Comparison of ENCODE assay signal across 8 mouse cellular contexts in the genomic region with DNA sequence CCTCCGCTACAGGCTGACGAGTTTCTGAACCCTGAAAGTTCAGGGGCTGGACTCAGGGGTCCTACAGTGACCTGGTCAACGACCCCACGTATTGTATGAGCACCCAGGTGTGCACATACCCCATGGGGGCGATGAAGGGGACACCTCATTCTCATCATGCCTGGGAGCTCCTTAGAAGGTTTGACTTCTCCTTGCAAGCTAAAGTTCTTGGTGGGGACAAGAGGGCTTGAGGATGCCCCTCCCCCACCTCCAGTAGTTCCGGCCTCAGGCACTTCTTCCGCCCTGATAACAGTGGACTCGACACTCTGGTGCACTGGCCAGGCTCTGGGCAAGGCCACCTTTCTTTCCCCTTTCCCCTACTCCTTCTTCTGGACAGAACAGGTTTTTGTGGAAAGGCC. TPM values are rescaled to one million over a fixed set of nuclear protein-coding genes. Genes with fewer than 3 reads are reported as not detected.
DNase-seq lines count a peak whose midpoint lies in the region; ATAC-seq and TF ChIP-seq lines count a peak whose summit lies in the region.

No protein-coding gene starts in this region.

- H3K36me3 ChIP-seq in CH12.LX (replicated peaks in 1 of 2; ENCODE audit: control insufficient read depth in 1 of 2, insufficient read depth in 1 of 2, low read length in 1 of 2) = peaks cover 34 to 43% of the 10 kb centered on the region in 2 experiments
- H3K36me3 ChIP-seq in forebrain, embryonic 15.5 days = no peaks in the 10 kb centered on the region
- 0 out of 2 replicates have a peak, but pooled peaks cover 4% of the 10 kb centered on the region for H3K36me3 ChIP-seq in limb, embryonic 15.5 days
- 0 out of 2 replicates have a peak, but pooled peaks cover 4% of the 10 kb centered on the region for H3K36me3 ChIP-seq in midbrain, embryonic 14.5 days (ENCODE audit: control insufficient read depth, insufficient read depth, low read length)

- H3K27me3 ChIP-seq in CH12.LX (replicated peaks) = peaks cover 2% of the 10 kb centered on the region
- no peaks in the 10 kb centered on the region for H3K27me3 ChIP-seq in forebrain, embryonic 15.5 days
- H3K27me3 ChIP-seq in limb, embryonic 15.5 days = peaks cover 21% of the 10 kb centered on the region; the same call in 1 of the 2 replicates
- peaks cover 3% of the 10 kb centered on the region; the same call in 1 of the 2 replicates for H3K27me3 ChIP-seq in midbrain, embryonic 14.5 days (ENCODE audit: control insufficient read depth, insufficient read depth, low read length)

- TF ChIP-seq CTCF in CH12.LX (conservative IDR thresholded peaks at IDR 0.05 in 1 of 2, IDR thresholded peaks at IDR 0.05 in 1 of 2; ENCODE audit: low read depth in 2 of 2, low read length in 2 of 2) = no peak

- H3K4me1 ChIP-seq in CH12.LX (ENCODE audit: control insufficient read depth in 1 of 2, insufficient read depth in 2 of 2) = peaks cover 7 to 34% of the 10 kb centered on the region in 2 experiments
- peaks cover 13% of the 10 kb centered on the region for H3K4me1 ChIP-seq in forebrain, embryonic 15.5 days
- peaks cover 15% of the 10 kb centered on the region for H3K4me1 ChIP-seq in limb, embryonic 15.5 days
- H3K4me1 ChIP-seq in midbrain, embryonic 14.5 days (ENCODE audit: control insufficient read depth, insufficient read depth, low read length) = peaks cover 10% of the 10 kb centered on the region; the same call in 1 of the 2 replicates

- peak overlapping the region; percentile 47; the same call in 1 of the 2 replicates for H3K27ac ChIP-seq in CH12.LX (ENCODE audit: insufficient read depth, low read depth)
- H3K27ac ChIP-seq in forebrain, embryonic 15.5 days (replicated peaks) = no peak overlapping the region
- no peak overlapping the region for H3K27ac ChIP-seq in limb, embryonic 15.5 days
- no peak overlapping the region for H3K27ac ChIP-seq in midbrain, embryonic 14.5 days (replicated peaks; ENCODE audit: low read depth, low read length)

- dilution Hi-C loops in CH12.LX (cut with MboI; ENCODE audit: extremely low pct_ligation_motif_present, extremely low pct_unique_long_range_greater_than_20kb, low sequenced_read_pairs) = no loop called here

- TF ChIP-seq EP300 in CH12.LX (IDR thresholded peaks at IDR 0.05; ENCODE audit: low read length) = no peak

- TF ChIP-seq POLR2A in CH12.LX (IDR thresholded peaks at IDR 0.05; ENCODE audit: low read depth, low read length) = no peak

- TF ChIP-seq RAD21 in CH12.LX (IDR thresholded peaks at IDR 0.05; ENCODE audit: low read depth, low read length) = no peak

- peak overlapping the region; percentile 39 for H3K4me2 ChIP-seq in CH12.LX (ENCODE audit: insufficient read depth, low read depth, poor library complexity, severe bottlenecking)
- H3K4me2 ChIP-seq in forebrain, embryonic 15.5 days (replicated peaks) = peak overlapping the region; percentile 70
- H3K4me2 ChIP-seq in limb, embryonic 15.5 days = peak overlapping the region; percentile 68
- H3K4me2 ChIP-seq in midbrain, embryonic 14.5 days (ENCODE audit: low read length) = peak overlapping the region; percentile 64

- H3K9ac ChIP-seq in CH12.LX (ENCODE audit: insufficient read depth, low read depth) = peak overlapping the region; percentile 85
- H3K9ac ChIP-seq in forebrain, embryonic 15.5 days (replicated peaks) = peak overlapping the region; percentile 39
- H3K9ac ChIP-seq in limb, embryonic 15.5 days = peak overlapping the region; percentile 26; the same call in 1 of the 2 replicates
- no peak overlapping the region for H3K9ac ChIP-seq in midbrain, embryonic 14.5 days (replicated peaks; ENCODE audit: low read length)

- 28% methylated on average over 8 of the region's 8 CpGs for WGBS in forebrain, embryonic 15.5 days
- WGBS in limb, embryonic 15.5 days = 17% methylated on average over 8 of the region's 8 CpGs
- 24% methylated on average over 8 of the region's 8 CpGs for WGBS in midbrain, embryonic 14.5 days

- in situ Hi-C loops in CH12.LX (cut with MboI; ENCODE audit: low pct_ligation_motif_present, low pct_unique_long_range_greater_than_20kb, low sequenced_read_pairs) = no loop called here

- peak; percentile 35 for DNase-seq in adrenal gland, postnatal 10 days
- DNase-seq in adrenal gland, adult 18-20 months (ENCODE audit: low spot score in 2 of 2) = no peak
- DNase-seq in CH12.LX (ENCODE audit: extremely low read depth) = peak; percentile 56
- no peak for DNase-seq in midbrain, embryonic 14.5 days
- DNase-seq in gastrocnemius, postnatal 10 days = no peak
- no peak for DNase-seq in adrenal gland, postnatal 25 days

- no peak; the same call in 1 of the 2 replicates for ATAC-seq in forebrain, embryonic 15.5 days (replicated peaks)
- 0 out of 2 replicates have a peak, but pooled peaks have one; percentile 8 for ATAC-seq in limb, embryonic 15.5 days (ENCODE audit: insufficient number of reproducible peaks, low FRiP score, low TSS enrichment, low read depth)
- ATAC-seq in midbrain, embryonic 14.5 days (ENCODE audit: low FRiP score, low TSS enrichment) = 0 out of 2 replicates have a peak, but pooled peaks have one; percentile 8

- peaks cover 16% of the 10 kb centered on the region for H3K79me2 ChIP-seq in CH12.LX (replicated peaks; ENCODE audit: control insufficient read depth, extremely low read depth, insufficient read depth, poor library complexity, severe bottlenecking)

- no peaks in the 10 kb centered on the region for H3K9me3 ChIP-seq in CH12.LX (replicated peaks; ENCODE audit: low read length)
- no peaks in the 10 kb centered on the region for H3K9me3 ChIP-seq in forebrain, embryonic 15.5 days
- H3K9me3 ChIP-seq in limb, embryonic 15.5 days = no peaks in the 10 kb centered on the region
- H3K9me3 ChIP-seq in midbrain, embryonic 14.5 days (ENCODE audit: control insufficient read depth, low read length) = no peaks in the 10 kb centered on the region

- peak overlapping the region; percentile 91 to 98 (median 97) for H3K4me3 ChIP-seq in CH12.LX (replicated peaks in 1 of 3; ENCODE audit: low read depth in 2 of 3, low read length in 2 of 3, poor library complexity in 1 of 3)
- H3K4me3 ChIP-seq in forebrain, embryonic 15.5 days = peak overlapping the region; percentile 57
- peak overlapping the region; percentile 49 for H3K4me3 ChIP-seq in limb, embryonic 15.5 days
- peak overlapping the region; percentile 40 for H3K4me3 ChIP-seq in midbrain, embryonic 14.5 days (replicated peaks; ENCODE audit: low read depth, low read length)

RNA-seq across cellular contexts. Expression of a gene that starts 0.7 kb away (rescaled TPM):
- total RNA-seq in adrenal gland, postnatal 10 days (2021) = 10 to 100 TPM; 70.1 to 89.1 TPM
- total RNA-seq in adrenal gland, adult 18-20 months (2021) = 10 to 100 TPM; 87.5 to 98.8 TPM
- total RNA-seq in CH12.LX (2012; rRNA removed) (92.1 and 123 TPM in 2 replicates), CH12.LX (2014; rRNA removed) (53.9 and 60.9 TPM in 2 replicates)
- 136 and 149 TPM in 2 replicates for polyA plus RNA-seq in CH12.LX (2012; ENCODE audit: insufficient read length, low read depth)
- polyA plus RNA-seq in forebrain, embryonic 15.5 days (2015; fragmentation: Nextera tagmentation; extraction: Ambion mirVana) = 50.7 and 61.9 TPM in 2 replicates
- 42.5 and 43.0 TPM in 2 replicates for polyA plus RNA-seq in limb, embryonic 15.5 days (2015; fragmentation: Nextera tagmentation; extraction: Ambion mirVana)
- 21.3 and 26.6 TPM in 2 replicates for polyA plus RNA-seq in midbrain, embryonic 14.5 days (2014; fragmentation: Nextera tagmentation; extraction: Ambion mirVana)
- total RNA-seq in gastrocnemius, postnatal 10 days (2021) = 1 to 10 TPM; 4.0 to 6.7 TPM
- total RNA-seq in adrenal gland, postnatal 25 days (2021) = 123 and 133 TPM in 2 replicates

RNA-seq across cellular contexts. Expression of a gene that starts 6.1 kb away (rescaled TPM):
- not detected for total RNA-seq in adrenal gland, postnatal 10 days (2021)
- total RNA-seq in adrenal gland, adult 18-20 months (2021) = not detected
- total RNA-seq in CH12.LX (2012; rRNA removed) (0.29 and 0.38 TPM in 2 replicates), CH12.LX (2014; rRNA removed) (not detected in 2 replicates)
- polyA plus RNA-seq in CH12.LX (2012; ENCODE audit: insufficient read length, low read depth) = 0.56 TPM in 1 of 2 replicates, not detected in the other
- 0.14 and 0.50 TPM in 2 replicates for polyA plus RNA-seq in forebrain, embryonic 15.5 days (2015; fragmentation: Nextera tagmentation; extraction: Ambion mirVana)
- polyA plus RNA-seq in limb, embryonic 15.5 days (2015; fragmentation: Nextera tagmentation; extraction: Ambion mirVana) = 0.12 TPM in 1 of 2 replicates, not detected in the other
- polyA plus RNA-seq in midbrain, embryonic 14.5 days (2014; fragmentation: Nextera tagmentation; extraction: Ambion mirVana) = 6.5 and 12.4 TPM in 2 replicates
- not detected for total RNA-seq in gastrocnemius, postnatal 10 days (2021)
- not detected in 2 replicates for total RNA-seq in adrenal gland, postnatal 25 days (2021)

RNA-seq across cellular contexts. Expression of a gene that starts 10.1 kb away (rescaled TPM):
- total RNA-seq in adrenal gland, postnatal 10 days (2021) = 100 to 1,000 TPM; 104 to 118 TPM
- 100 to 1,000 TPM; 117 to 148 TPM for total RNA-seq in adrenal gland, adult 18-20 months (2021)
- total RNA-seq in CH12.LX (2012; rRNA removed) = 70.2 and 85.3 TPM in 2 replicates
- total RNA-seq in CH12.LX (2014; rRNA removed) = 38.8 and 39.0 TPM in 2 replicates
- 62.7 and 86.0 TPM in 2 replicates for polyA plus RNA-seq in CH12.LX (2012; ENCODE audit: insufficient read length, low read depth)
- polyA plus RNA-seq in forebrain, embryonic 15.5 days (2015; fragmentation: Nextera tagmentation; extraction: Ambion mirVana) = 107 and 112 TPM in 2 replicates
- 94.9 and 112 TPM in 2 replicates for polyA plus RNA-seq in limb, embryonic 15.5 days (2015; fragmentation: Nextera tagmentation; extraction: Ambion mirVana)
- 95.5 and 103 TPM in 2 replicates for polyA plus RNA-seq in midbrain, embryonic 14.5 days (2014; fragmentation: Nextera tagmentation; extraction: Ambion mirVana)
- total RNA-seq in gastrocnemius, postnatal 10 days (2021) = 10 to 100 TPM; 76.0 to 76.5 TPM
- 90.3 and 117 TPM in 2 replicates for total RNA-seq in adrenal gland, postnatal 25 days (2021)

RNA-seq across cellular contexts. Expression of a gene that starts 10.4 kb away (rescaled TPM):
- 10 to 100 TPM; 33.1 to 33.9 TPM for total RNA-seq in adrenal gland, postnatal 10 days (2021)
- total RNA-seq in adrenal gland, adult 18-20 months (2021) = 10 to 100 TPM; 34.1 to 39.1 TPM
- 60.7 and 62.7 TPM in 2 replicates for total RNA-seq in CH12.LX (2012; rRNA removed)
- total RNA-seq in CH12.LX (2014; rRNA removed) = 46.1 and 49.9 TPM in 2 replicates
- 57.1 and 62.0 TPM in 2 replicates for polyA plus RNA-seq in CH12.LX (2012; ENCODE audit: insufficient read length, low read depth)
- 65.6 and 68.6 TPM in 2 replicates for polyA plus RNA-seq in forebrain, embryonic 15.5 days (2015; fragmentation: Nextera tagmentation; extraction: Ambion mirVana)
- polyA plus RNA-seq in limb, embryonic 15.5 days (2015; fragmentation: Nextera tagmentation; extraction: Ambion mirVana) = 50.1 and 52.3 TPM in 2 replicates
- polyA plus RNA-seq in midbrain, embryonic 14.5 days (2014; fragmentation: Nextera tagmentation; extraction: Ambion mirVana) = 47.5 and 51.1 TPM in 2 replicates
- 10 to 100 TPM; 14.9 to 16.4 TPM for total RNA-seq in gastrocnemius, postnatal 10 days (2021)
- total RNA-seq in adrenal gland, postnatal 25 days (2021) = 34.8 and 40.9 TPM in 2 replicates

RNA-seq across cellular contexts. Expression of a gene that starts 24.1 kb away (rescaled TPM):
- 10 to 100 TPM in 1 of 2 experiments, 1 to 10 TPM in 1; 3.7 to 33.4 TPM for total RNA-seq in adrenal gland, postnatal 10 days (2021)
- total RNA-seq in adrenal gland, adult 18-20 months (2021) = 100 to 1,000 TPM; 182 to 325 TPM
- total RNA-seq in CH12.LX (2012; rRNA removed) (not detected in 2 replicates), CH12.LX (2014; rRNA removed) (not detected in 2 replicates)
- polyA plus RNA-seq in CH12.LX (2012; ENCODE audit: insufficient read length, low read depth) = 0.27 TPM in 1 of 2 replicates, not detected in the other
- polyA plus RNA-seq in forebrain, embryonic 15.5 days (2015; fragmentation: Nextera tagmentation; extraction: Ambion mirVana) = 0.42 TPM in 1 of 2 replicates, not detected in the other
- not detected in 2 replicates for polyA plus RNA-seq in limb, embryonic 15.5 days (2015; fragmentation: Nextera tagmentation; extraction: Ambion mirVana)
- polyA plus RNA-seq in midbrain, embryonic 14.5 days (2014; fragmentation: Nextera tagmentation; extraction: Ambion mirVana) = 0.70 TPM in 1 of 2 replicates, not detected in the other
- under 1 TPM; 0.61 to 0.75 TPM for total RNA-seq in gastrocnemius, postnatal 10 days (2021)
- 32.6 and 32.8 TPM in 2 replicates for total RNA-seq in adrenal gland, postnatal 25 days (2021)

Comparison
In these comparisons a context has a peak if more than half of its experiments do, and no peak if none do; other contexts are left out.
1. DNase-seq: peak in adrenal gland, postnatal 10 days (single experiment) and CH12.LX (single experiment); none in adrenal gland, adult 18-20 months (0 of 2), midbrain, embryonic 14.5 days (single experiment), gastrocnemius, postnatal 10 days (single experiment) and adrenal gland, postnatal 25 days (single experiment).
2. H3K4me3 ChIP-seq: peak in every context shown above with its lines; median percentile 97 in CH12.LX; 57 in forebrain, embryonic 15.5 days; 49 in limb, embryonic 15.5 days; 40 in midbrain, embryonic 14.5 days.
3. RNA of a gene that starts 0.7 kb away (total RNA-seq): 123 to 133 TPM in adrenal gland, postnatal 25 days, 53.9 to 123 TPM in CH12.LX, 87.5 to 98.8 TPM in adrenal gland, adult 18-20 months and 70.1 to 89.1 TPM in adrenal gland, postnatal 10 days; 4.0 to 6.7 TPM in gastrocnemius, postnatal 10 days; every median in the first group is over 4 times any median in the second.
4. Peak in every context shown above with its lines, with median percentiles within 50 percentile points of each other: H3K4me2 ChIP-seq.